Mouse (Mus musculus) testis, postnatal 10 days (tissue): Measurements from ENCODE around the gene Zfp28.

Source experiments
- DNase-seq: peaks from one replicate; pipeline ENCODE4 v3.0.0; 2021; ENCODE audit warnings: low spot score

Gene Zfp28

GRCm38 (mm10) chr7:6397996-6398975 lies 15.2 kb downstream of the Zfp28 start, which contains the start of gene Smim17:
TSS of gene Smim17 (plus strand) at chr7:6398715.
- peak; percentile 63 for DNase-seq

GRCm38 (mm10) chr7:6410043-6410442 lies 26.9 kb downstream of the Zfp28 start, which contains the start of gene Gm20715:
TSS of gene Gm20715 (plus strand) at chr7:6410277.
- DNase-seq = peak; percentile 99

GRCm38 (mm10) chr7:6414626-6415441 lies 31.7 kb downstream of the Zfp28 start:
- no peak for DNase-seq

GRCm38 (mm10) chr7:6415442-6415787 lies 32.3 kb downstream of the Zfp28 start:
- DNase-seq = no peak

- no peak for DNase-seq
Measured at GRCm38 (mm10) chr7:6419894-6420293, 36.8 kb downstream of the Zfp28 start.

GRCm38 (mm10) chr7:6429381-6429780 lies 46.3 kb downstream of the Zfp28 start:
- no peak for DNase-seq

- DNase-seq = peak; percentile 55
Measured at GRCm38 (mm10) chr7:6430342-6430741, 47.2 kb downstream of the Zfp28 start.

- no peak for DNase-seq
Measured at GRCm38 (mm10) chr7:6438388-6438787, 55.3 kb downstream of the Zfp28 start, which contains the start of gene Olfr1344. TSS of gene Olfr1344 (plus strand) at chr7:6438688.

GRCm38 (mm10) chr7:6441173-6441572 lies 58.1 kb downstream of the Zfp28 start:
- DNase-seq = no peak
